Mouse (Mus musculus): ENCODE measurements around the gene Clic1.
"Not testable (repeated sequence)": the region's sequence is repeated elsewhere in the genome, so short reads cannot be mapped to it uniquely, and the experiment has no call there.

Gene Clic1

GRCm38 (mm10) chr17:35049561-35050016, at the start of gene Clic1:
TSS of gene Clic1 (plus strand) at chr17:35049966.
- peak; percentile 51 for DNase-seq (ENCODE audit: low read depth, low spot score)

- peak; percentile 93 for DNase-seq (ENCODE audit: low read depth, low spot score)
Measured at GRCm38 (mm10) chr17:35000717-35001451, 48.9 kb upstream of the Clic1 start, which contains the start of gene Vars. TSS of gene Vars (plus strand) at chr17:35000987.

DNA sequence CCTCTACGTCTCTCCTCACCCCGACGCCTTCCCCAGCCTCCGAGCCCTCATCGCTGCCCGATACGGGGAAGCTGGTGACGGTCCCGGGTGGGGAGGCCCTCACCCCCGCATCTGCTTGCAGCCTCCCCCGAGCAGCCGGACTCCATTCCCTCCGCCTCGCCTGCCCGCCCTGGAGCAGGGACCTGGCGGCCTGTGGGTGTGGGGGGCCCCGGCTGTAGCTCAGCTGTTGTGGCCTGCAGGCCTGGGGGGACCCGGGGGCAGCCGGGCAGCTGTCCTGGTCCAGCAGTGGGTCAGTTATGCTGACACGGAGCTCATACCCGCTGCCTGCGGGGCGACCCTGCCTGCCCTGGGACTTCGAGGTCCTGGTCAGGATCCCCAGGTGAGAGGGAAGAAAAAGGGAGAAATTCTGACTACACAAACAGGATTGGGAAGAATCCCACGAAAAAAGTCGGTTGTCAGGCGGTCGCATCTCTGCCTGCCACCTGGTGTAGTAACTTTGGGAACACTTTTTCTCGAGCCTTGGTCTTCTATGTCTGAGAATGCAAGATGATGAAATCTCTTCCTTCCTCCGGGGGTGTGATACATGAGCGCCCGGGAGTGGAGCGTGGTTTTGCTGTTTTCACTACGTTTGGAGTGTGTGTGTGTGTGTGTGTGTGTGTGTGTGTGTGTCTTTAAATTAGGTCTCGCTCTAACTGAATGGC, 48.2 kb upstream of the Clic1 start:
- no peak for DNase-seq (ENCODE audit: low read depth, low spot score)

GRCm38 (mm10) chr17:35002153-35002865, 47.5 kb upstream of the Clic1 start:
- DNase-seq (ENCODE audit: low read depth, low spot score) = no peak

DNA sequence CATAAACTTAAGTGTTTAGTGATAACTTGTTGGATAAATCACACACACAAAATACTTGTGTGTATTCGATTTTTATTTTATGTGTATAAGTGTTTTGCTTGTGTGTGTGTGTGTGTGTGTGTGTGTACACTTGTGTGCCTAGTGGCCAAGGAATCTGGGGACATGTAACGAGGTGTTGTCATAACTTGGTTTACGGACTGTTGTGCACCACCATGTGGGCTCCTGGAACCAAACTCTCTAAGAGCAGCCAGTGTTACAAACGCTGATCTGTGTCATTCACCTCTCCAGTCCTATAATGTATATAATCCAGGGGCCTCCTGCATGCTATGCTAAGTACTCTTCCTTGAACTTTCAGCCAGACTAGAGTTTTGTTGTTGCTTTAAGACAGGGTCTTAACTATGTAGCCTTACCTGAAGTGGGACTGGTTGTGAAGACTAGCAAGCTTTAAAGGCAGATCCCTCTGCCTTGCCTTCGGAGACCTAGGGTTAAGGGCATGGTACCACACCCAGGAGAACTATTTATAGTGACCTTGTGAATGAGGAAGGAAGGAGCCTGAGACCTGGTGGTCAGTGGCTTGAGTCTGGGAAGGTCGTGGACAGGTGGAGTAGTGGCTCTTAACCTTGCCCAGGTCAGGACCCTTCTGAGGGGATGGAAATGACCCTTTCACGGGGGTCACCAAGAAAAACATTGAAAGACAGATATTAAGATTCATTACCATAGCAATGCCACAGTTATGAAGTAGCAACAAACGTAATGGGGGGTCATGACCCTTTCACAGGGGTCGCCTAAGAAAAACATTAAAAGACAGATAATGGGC, 46.5 kb upstream of the Clic1 start:
- DNase-seq (ENCODE audit: low read depth, low spot score) = peak; percentile 52

DNA sequence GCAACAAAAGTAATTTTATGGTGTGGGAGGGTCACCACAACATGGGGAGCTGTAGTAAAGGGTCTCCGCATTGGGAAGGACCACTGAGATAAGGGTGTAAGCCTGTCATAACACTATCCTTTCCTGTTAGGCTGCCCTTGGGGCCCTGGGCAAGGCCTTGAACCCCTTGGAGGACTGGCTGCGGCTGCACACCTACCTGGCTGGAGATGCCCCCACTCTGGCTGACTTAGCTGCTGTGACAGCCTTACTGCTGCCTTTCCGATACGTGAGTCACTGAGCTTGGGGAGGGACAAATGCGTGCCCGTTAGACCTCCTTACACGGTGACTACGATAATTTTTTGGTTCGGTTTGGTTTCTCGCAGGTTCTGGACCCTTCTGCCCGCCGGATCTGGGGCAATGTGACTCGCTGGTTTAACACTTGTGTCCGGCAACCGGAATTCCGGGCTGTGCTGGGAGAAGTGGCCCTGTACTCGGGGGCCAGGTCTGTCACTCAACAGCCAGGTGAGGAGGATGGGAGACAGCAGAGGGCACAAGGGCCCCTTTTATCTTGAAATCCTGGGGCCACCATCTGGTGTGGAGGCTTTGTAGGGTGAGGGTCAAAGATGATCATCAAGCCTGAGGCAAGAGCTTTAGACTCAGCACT, 45.6 kb upstream of the Clic1 start:
- no peak for DNase-seq (ENCODE audit: low read depth, low spot score)

- no peak for DNase-seq (ENCODE audit: low read depth, low spot score)
Measured at GRCm38 (mm10) chr17:35005158-35005557, 44.6 kb upstream of the Clic1 start.

DNA sequence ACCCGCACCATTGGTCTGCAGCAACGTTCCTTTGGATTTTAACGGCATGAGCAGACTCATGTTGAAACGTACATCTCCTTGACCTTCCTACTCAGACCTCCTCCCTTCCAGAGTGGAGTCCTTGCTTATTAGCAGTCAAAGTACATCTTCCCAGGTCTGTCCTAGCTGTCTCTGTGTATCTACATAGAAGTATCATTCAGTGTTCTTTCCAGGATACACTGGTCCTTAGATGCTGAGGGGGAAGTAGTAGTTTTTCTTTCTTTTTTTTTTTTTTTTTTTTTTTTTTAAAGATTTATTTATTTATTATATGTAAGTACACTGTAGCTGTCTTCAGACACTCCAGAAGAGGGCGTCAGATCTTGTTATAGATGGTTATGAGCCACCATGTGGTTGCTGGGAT, 43.9 kb upstream of the Clic1 start:
- DNase-seq (ENCODE audit: low read depth, low spot score) = not testable (repeated sequence)

DNA sequence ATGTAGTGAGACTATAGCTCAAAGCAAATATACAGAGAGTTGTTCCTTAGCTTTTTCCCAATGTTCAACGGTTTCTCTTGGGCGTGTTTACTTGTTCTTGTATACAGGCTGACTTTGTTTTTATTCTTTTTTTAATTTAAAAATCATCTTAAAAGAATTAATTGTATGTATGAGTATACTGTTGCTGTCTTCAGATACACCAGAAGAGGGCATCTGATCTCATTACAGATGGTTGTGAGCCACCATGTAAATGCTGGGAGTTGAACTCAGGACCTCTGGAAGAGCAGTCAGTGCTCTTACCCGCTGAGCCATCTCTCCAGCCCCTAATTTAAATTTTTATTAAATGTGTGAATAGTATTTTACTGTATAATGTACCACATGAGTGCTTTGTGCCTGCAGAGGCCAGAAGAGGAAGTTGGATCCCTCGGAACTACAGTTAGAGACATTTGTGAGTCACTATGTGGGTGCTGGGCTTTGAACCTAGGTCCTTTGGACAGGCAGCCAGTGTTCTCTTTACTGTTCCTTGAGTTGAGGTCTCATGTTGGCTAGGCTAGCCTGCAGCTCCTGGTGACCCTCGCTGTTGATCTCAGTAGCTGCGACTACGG, 42.3 kb upstream of the Clic1 start:
- DNase-seq (ENCODE audit: low read depth, low spot score) = no peak

GRCm38 (mm10) chr17:35009586-35009985, 40.2 kb upstream of the Clic1 start:
- DNase-seq (ENCODE audit: low read depth, low spot score) = no peak

- DNase-seq (ENCODE audit: low read depth, low spot score) = no peak
Measured at GRCm38 (mm10) chr17:35011440-35011839, 38.3 kb upstream of the Clic1 start.

- no peak for DNase-seq (ENCODE audit: low read depth, low spot score)
Measured at GRCm38 (mm10) chr17:35012430-35012829, 37.3 kb upstream of the Clic1 start.

DNA sequence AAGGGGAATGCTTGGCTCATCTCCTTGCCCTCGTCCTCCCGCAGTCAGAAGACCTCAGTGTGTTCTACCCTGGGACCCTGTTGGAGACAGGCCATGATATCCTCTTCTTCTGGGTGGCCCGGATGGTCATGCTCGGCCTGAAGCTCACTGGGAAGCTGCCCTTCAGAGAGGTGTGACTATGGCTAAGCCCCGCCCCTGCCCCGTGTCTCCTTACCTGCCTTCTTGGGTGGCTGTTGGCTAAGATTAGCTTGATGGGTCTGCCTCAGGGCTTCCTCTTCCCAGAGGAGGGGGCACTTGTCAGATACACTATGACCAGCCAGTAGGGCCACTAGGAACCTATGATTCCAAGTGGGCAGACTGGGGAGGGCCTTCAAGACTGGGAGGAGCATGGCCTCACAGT, 36.5 kb upstream of the Clic1 start:
- DNase-seq (ENCODE audit: low read depth, low spot score) = no peak

DNA sequence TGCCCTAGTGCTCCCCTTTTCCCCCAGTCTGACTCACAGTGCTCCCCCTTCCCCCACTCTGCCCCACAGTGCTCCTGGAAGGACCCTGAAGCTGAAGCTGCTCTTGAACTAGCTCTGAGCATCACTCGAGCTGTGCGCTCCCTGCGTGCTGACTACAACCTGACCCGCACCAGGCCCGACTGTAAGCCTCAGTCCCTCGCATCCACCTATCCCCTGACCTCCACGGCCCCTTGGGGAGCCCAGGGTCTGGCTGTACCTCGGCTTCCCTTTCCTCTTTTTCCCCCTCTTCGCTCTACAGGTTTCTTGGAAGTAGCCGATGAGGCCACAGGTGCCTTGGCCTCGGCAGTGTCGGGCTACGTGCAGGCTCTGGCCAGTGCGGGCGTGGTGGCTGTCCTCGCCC, 34.5 kb upstream of the Clic1 start:
- DNase-seq (ENCODE audit: low read depth, low spot score) = no peak

- no peak for DNase-seq (ENCODE audit: low read depth, low spot score)
Measured at GRCm38 (mm10) chr17:35016376-35016775, 33.4 kb upstream of the Clic1 start, which contains the start of gene Vwa7. TSS of gene Vwa7 (plus strand) at chr17:35016579.

GRCm38 (mm10) chr17:35016791-35017705, 32.7 kb upstream of the Clic1 start:
- DNase-seq (ENCODE audit: low read depth, low spot score) = no peak

GRCm38 (mm10) chr17:35017706-35018030, 32.1 kb upstream of the Clic1 start:
- no peak for DNase-seq (ENCODE audit: low read depth, low spot score)

DNA sequence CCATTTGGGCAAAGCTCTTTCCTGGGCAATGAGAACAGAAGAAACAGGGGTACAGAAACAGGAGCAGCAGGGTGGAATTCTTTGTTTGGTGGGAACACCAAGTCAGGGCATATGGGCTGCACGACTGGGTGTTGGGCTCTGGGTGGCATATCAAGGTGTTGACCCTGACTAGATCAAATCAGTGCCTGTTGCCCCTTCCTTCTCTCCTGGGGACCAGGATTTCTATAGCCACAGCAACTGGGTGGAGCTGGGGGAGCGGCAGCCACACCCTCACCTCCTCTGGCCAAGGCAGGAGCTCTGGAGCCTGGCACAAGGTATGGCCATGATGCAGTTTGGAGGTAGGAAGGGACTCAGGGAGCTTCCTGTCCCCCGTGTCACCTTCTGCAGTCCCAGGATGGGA, 31.6 kb upstream of the Clic1 start:
- no peak for DNase-seq (ENCODE audit: low read depth, low spot score)

DNA sequence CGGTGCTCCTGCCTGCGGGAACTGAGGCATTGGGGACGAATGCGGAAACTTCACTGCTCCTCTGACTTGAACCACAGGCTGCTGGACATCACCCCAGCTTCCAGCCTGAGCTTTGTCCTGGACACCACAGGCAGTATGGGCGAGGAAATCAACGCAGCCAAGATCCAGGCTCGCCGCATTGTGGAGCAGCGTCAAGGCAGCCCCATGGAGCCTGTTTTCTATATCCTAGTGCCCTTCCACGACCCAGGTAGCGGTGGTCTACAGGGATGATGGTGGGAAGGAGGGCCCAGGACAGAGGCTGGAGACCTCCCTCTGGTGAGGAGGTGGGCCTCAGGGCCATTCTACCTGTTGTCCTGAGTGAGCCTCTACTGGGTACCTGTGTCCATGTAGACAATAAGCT, 29.9 kb upstream of the Clic1 start:
- DNase-seq (ENCODE audit: low read depth, low spot score) = no peak

DNA sequence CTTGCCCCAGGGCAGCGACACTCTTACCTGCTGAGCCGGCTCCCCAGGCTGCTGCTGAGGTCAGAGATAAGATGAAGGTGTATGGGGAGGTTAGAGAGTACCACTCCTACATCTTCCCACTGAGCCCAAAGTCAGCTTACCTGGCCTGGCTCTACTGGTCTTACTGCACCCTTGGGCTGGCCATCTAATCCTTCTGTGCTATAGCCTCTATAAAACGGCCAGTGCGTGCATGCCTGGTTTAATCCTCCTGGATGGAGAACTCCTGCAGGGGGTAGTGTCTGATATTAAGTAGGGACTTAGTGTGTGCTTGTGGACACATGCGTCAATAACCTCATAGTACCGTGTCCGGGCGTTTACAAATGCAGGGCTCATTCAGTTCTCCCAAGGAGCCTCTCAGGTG, 29.2 kb upstream of the Clic1 start:
- no peak for DNase-seq (ENCODE audit: low read depth, low spot score)
